8 mouse cellular contexts compared by ENCODE assay signal in the genomic region with DNA sequence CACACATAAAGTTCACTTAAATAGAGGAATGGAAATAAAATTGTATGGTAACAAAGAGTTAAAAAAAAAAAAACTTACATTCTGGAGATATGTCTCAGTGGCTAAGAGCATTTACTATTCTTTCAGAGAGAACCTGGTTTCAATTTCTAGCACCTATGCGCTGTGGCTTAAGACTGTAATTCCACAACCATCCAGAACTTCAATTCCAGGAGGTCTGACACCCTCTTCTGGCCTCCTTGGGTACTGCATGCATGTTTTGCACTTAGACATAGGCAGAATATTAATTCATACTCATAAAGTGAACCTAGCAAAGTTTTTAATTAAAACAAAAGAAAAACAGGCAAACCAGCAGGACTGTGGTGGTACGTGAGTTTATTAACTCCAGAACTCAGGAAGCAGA. TPM values are rescaled to one million over a fixed set of nuclear protein-coding genes. Genes with fewer than 3 reads are reported as not detected.
A peak's percentile ranks its signal among the peaks of the same experiment; 100 is the strongest.
DNase-seq lines count a peak whose midpoint lies in the region; ATAC-seq and TF ChIP-seq lines count a peak whose summit lies in the region.

No protein-coding gene starts in this region.

- H3K4me3 ChIP-seq in kidney, embryonic 16.5 days (ENCODE audit: low read length) = no peak overlapping the region
- no peak overlapping the region for H3K4me3 ChIP-seq in E14TG2a.4 (replicated peaks; ENCODE audit: low read length)

- no peak for ATAC-seq in kidney, embryonic 16.5 days (ENCODE audit: low FRiP score, low TSS enrichment)
- ATAC-seq in erythroblast, adult 5-6 weeks (replicated peaks; ENCODE audit: low FRiP score, poor library complexity, severe bottlenecking) = peak; percentile 73; the same call in 1 of the 2 replicates
- peak; percentile 87 for ATAC-seq in megakaryocyte, adult 5-6 weeks (ENCODE audit: poor library complexity, severe bottlenecking)

- TF ChIP-seq CTCF in E14TG2a.4 (conservative IDR thresholded peaks at IDR 0.05; ENCODE audit: low read length) = peak; percentile 91

- no peaks in the 10 kb centered on the region for H3K9me3 ChIP-seq in kidney, embryonic 16.5 days (ENCODE audit: low read length)
- no peaks in the 10 kb centered on the region for H3K9me3 ChIP-seq in E14TG2a.4 (ENCODE audit: low read length)

- no peaks in the 10 kb centered on the region for H3K27me3 ChIP-seq in kidney, embryonic 16.5 days (ENCODE audit: insufficient read depth, low read length)
- H3K27me3 ChIP-seq in E14TG2a.4 (ENCODE audit: insufficient read depth, low read length) = no peaks in the 10 kb centered on the region

- H3K4me1 ChIP-seq in kidney, embryonic 16.5 days (ENCODE audit: insufficient read depth, low read length) = no peaks in the 10 kb centered on the region
- no peaks in the 10 kb centered on the region; the same call in 1 of the 2 replicates for H3K4me1 ChIP-seq in E14TG2a.4 (replicated peaks; ENCODE audit: low read depth, low read length)

- WGBS in kidney, embryonic 16.5 days = 83% methylated on average over 2 of the region's 2 CpGs

- peak; percentile 61 for DNase-seq in kidney, adult 18-20 months
- peak; percentile 54 for DNase-seq in adrenal gland, postnatal 25 days
- DNase-seq in kidney, postnatal 36 days = peak; percentile 43 to 80
- DNase-seq in thymus, postnatal 14 days = peak; percentile 58

- H3K36me3 ChIP-seq in kidney, embryonic 16.5 days (ENCODE audit: insufficient read depth, low read length) = peaks cover 35% of the 10 kb centered on the region
- H3K36me3 ChIP-seq in E14TG2a.4 (ENCODE audit: insufficient read depth, low read length) = peaks cover 37% of the 10 kb centered on the region

- H3K9ac ChIP-seq in kidney, embryonic 16.5 days (replicated peaks; ENCODE audit: low read length) = no peak overlapping the region

- H3K4me2 ChIP-seq in kidney, embryonic 16.5 days (replicated peaks; ENCODE audit: low read depth, low read length) = no peak overlapping the region

- no peak overlapping the region for H3K27ac ChIP-seq in kidney, embryonic 16.5 days (ENCODE audit: low read length)

RNA-seq across cellular contexts. Expression of a gene that starts 34.0 kb away (rescaled TPM):
- polyA plus RNA-seq in kidney, embryonic 16.5 days (2015; fragmentation: Nextera tagmentation; extraction: Ambion mirVana) = 606 and 725 TPM in 2 replicates
- total RNA-seq in adrenal gland, postnatal 25 days (2021) = 751 and 795 TPM in 2 replicates
- 866 and 945 TPM in 2 replicates for total RNA-seq in erythroblast, adult 5-6 weeks (2015; ENCODE audit: low replicate concordance)
- 159 and 357 TPM in 2 replicates for total RNA-seq in erythroblast, adult 5-6 weeks (2017; ENCODE audit: low replicate concordance)
- 2,501 and 2,579 TPM in 2 replicates for total RNA-seq in megakaryocyte, adult 5-6 weeks (2015)
- total RNA-seq in megakaryocyte, adult 5-6 weeks (2017) = 983 and 1,093 TPM in 2 replicates

RNA-seq across cellular contexts. Expression of a gene that starts 51.0 kb away (rescaled TPM):
- polyA plus RNA-seq in kidney, embryonic 16.5 days (2015; fragmentation: Nextera tagmentation; extraction: Ambion mirVana) = 40.6 and 42.3 TPM in 2 replicates
- 17.2 and 21.0 TPM in 2 replicates for total RNA-seq in adrenal gland, postnatal 25 days (2021)
- total RNA-seq in erythroblast, adult 5-6 weeks (2015; ENCODE audit: low replicate concordance) = not detected in 2 replicates
- total RNA-seq in erythroblast, adult 5-6 weeks (2017; ENCODE audit: low replicate concordance) = 0.43 and 1.3 TPM in 2 replicates
- 0.07 TPM in 1 of 2 replicates, not detected in the other for total RNA-seq in megakaryocyte, adult 5-6 weeks (2015)
- 0.15 and 0.69 TPM in 2 replicates for total RNA-seq in megakaryocyte, adult 5-6 weeks (2017)
